Mouse (Mus musculus) cortical plate, adult 2 months (tissue): Measurements from ENCODE around the gene Cdh23.

Source experiments
- CTCF ChIP-seq: fragments of 200-500 bp; IDR thresholded peaks from 2 replicates; pipeline ENCODE4 v1.5.1; 2011; ENCODE audit warnings: mild to moderate bottlenecking, control low read depth, low read length; ENCODE audit not compliant: insufficient read depth; ENCODE audit errors: extremely low read depth
- POLR2A ChIP-seq: fragments of 200-500 bp; IDR thresholded peaks from 2 replicates; pipeline ENCODE4 v1.6.1; 2011; ENCODE audit warnings: mild to moderate bottlenecking, low read length, control low read depth; ENCODE audit not compliant: insufficient read depth; ENCODE audit errors: extremely low read depth

- TF ChIP-seq POLR2A (no peak), CTCF (no peak)
These were observed 249.1 kb downstream of the Cdh23 start for GRCm38 (mm10) chr10:60447186-60447585.
